Mouse (Mus musculus) liver, embryonic 14.5 days (tissue): ENCODE results near the gene Gpc6. TPM values are rescaled to one million over a fixed set of nuclear protein-coding genes. Genes with fewer than 3 reads are reported as not detected.

Source experiments
- ATAC-seq: fragments of 200-750 bp; cut with Nextera tagmentation; 2 replicates; pipeline ENCODE4 v1.8.0; 2017; ENCODE audit warnings: moderate number of reproducible peaks, mild to moderate bottlenecking, moderate library complexity; ENCODE audit not compliant: insufficient read depth
- DNase-seq, 3 experiments: peaks; one replicate each; pipeline ENCODE4 v3.0.0-alpha.2; 2012 to 2013; ENCODE audit warnings: low read depth in 3 of 3, low spot score in 3 of 3
- H3K27ac ChIP-seq: fragments of 300-500 bp; sonication (generic); 2 replicates; pipeline ENCODE4 v1.5.1; 2014; ENCODE audit warnings: moderate library complexity, mild to moderate bottlenecking, control low read depth, inconsistent platforms
- H3K27me3 ChIP-seq: fragments of 300-500 bp; sonication (generic); 2 replicates; pipeline ENCODE4 v1.6.1; 2014; ENCODE audit warnings: mild to moderate bottlenecking, low read length, moderate library complexity; ENCODE audit not compliant: control insufficient read depth, insufficient read depth
- H3K36me3 ChIP-seq: fragments of 300-500 bp; sonication (generic); replicated peaks from 2 replicates; pipeline ENCODE4 v1.6.1; 2014; ENCODE audit warnings: low read depth; ENCODE audit not compliant: control insufficient read depth, insufficient read depth
- H3K4me1 ChIP-seq, 2 experiments: fragments of 200-500 bp in 1 of 2; fragments of 300-500 bp in 1 of 2; sonication (generic) in 1 of 2; replicated peaks; 2 replicates each; pipeline ENCODE4 v1.6.1; 2012 to 2014; ENCODE audit warnings: antibody characterized with exemption in 1 of 2, inconsistent platforms in 1 of 2, low read length in 1 of 2; ENCODE audit not compliant: control insufficient read depth in 2 of 2, insufficient read depth in 2 of 2
- H3K4me2 ChIP-seq: fragments of 300-500 bp; sonication (generic); 2 replicates; pipeline ENCODE4 v1.6.1; 2014; ENCODE audit warnings: low read depth, mild to moderate bottlenecking, control low read depth, moderate library complexity
- H3K4me3 ChIP-seq, 2 experiments: fragments of 200-500 bp in 1 of 2; fragments of 300-500 bp in 1 of 2; sonication (generic) in 1 of 2; 2 replicates each; pipeline ENCODE4 v1.5.1; 2012 to 2014; ENCODE audit warnings: low read depth in 2 of 2, low read length in 2 of 2, mild to moderate bottlenecking in 2 of 2, control low read depth in 1 of 2, inconsistent platforms in 1 of 2, moderate library complexity in 1 of 2; ENCODE audit not compliant: insufficient read depth in 1 of 2
- H3K9ac ChIP-seq: fragments of 300-500 bp; sonication (generic); replicated peaks from 2 replicates; pipeline ENCODE4 v1.6.1; 2014; ENCODE audit warnings: mild to moderate bottlenecking, control low read depth, moderate library complexity
- H3K9me3 ChIP-seq: fragments of 300-500 bp; sonication (generic); 2 replicates; pipeline ENCODE4 v1.6.1; 2016; ENCODE audit warnings: low read length, mixed read lengths; ENCODE audit not compliant: control insufficient read depth
- CTCF ChIP-seq: IDR thresholded peaks from 2 replicates; pipeline ENCODE4 v1.5.1; 2016; ENCODE audit warnings: antibody characterized with exemption, low read depth, control low read depth
- EP300 ChIP-seq: IDR thresholded peaks from 2 replicates; pipeline ENCODE4 v1.6.1; 2016; ENCODE audit warnings: antibody characterized with exemption, low read depth
- WGBS: fragments of 180-500 bp; shearing (Covaris S2); extraction: QIAGEN DNeasy Blood & Tissue Kit; methylation state at CpG from one replicate; pipeline ENCODE4 v1.1.7; 2014; ENCODE audit not compliant: insufficient replicate concordance; 5-methylcytosine and 5-hydroxymethylcytosine counted together
- polyA plus RNA-seq, 2 experiments: library from polyadenylated mRNA; depleted of rRNA in 1 of 2; stranded (reverse) in 1 of 2; unstranded in 1 of 2; fragments of >200 nt; fragmentation: Nextera tagmentation in 1 of 2; extraction: Ambion mirVana in 1 of 2; gene quantifications; 2 replicates each; pipeline versions ENCODE4 v1.2.1 to v1.2.3; 2012 to 2014

Gene Gpc6
- polyA plus RNA-seq, 2 experiments, result 0.97 to 2.3 TPM

DNA sequence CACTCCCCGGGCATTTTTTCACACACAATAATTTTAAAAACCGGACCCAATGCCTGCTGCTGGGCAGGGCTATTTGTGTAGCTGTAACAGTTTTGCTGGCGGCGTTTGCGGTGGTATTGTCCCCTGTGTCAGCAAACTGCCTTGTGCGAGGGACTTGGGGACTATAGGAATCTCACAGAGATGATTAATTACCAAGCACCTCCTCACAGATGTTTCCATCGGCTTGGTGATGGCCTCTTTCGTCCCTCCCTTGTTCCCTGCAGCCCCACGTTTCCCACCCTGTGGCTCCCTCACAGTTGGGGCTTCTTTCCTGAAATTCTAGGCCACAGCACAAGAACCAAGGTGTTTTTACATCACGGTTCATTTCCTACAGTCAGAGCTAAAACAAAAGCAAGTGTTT lies 980.6 kb downstream of the Gpc6 start:
- Histone ChIP-seq H3K36me3 (no peaks in the 10 kb centered on the region), H3K4me3 (no peak overlapping the region), H3K9me3 (no peaks in the 10 kb centered on the region), H3K4me1 (no peaks in the 10 kb centered on the region), H3K27ac (no peak overlapping the region), H3K9ac (no peak overlapping the region), H3K27me3 (no peaks in the 10 kb centered on the region), H3K4me2 (no peak overlapping the region)
- 57% methylated on average over 10 of the region's 10 CpGs for whole genome bisulfite sequencing
- ATAC-seq (no peak), DNase-seq (no peak)
- TF ChIP-seq EP300 (no peak), CTCF (no peak)

DNA sequence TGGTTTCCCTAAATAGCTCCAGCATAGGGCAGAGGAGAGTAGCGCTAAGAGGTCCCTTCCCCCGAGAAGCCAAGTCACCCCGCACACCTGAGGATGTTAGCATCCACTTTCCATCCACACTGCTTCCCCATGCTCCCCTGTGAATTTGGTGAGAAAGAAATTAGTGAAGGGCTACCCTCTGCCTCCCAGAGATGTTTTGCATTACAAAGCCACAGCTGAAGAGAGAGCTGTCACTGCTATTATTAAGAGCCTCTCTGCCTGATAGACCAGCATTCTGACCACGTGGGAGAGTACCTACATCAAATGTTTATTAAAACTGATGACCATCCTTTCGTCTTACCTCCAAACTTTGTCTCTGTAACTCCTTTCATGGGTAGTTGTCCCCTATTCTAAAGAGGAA lies 981.2 kb downstream of the Gpc6 start:
- Histone ChIP-seq H3K9me3 (no peaks in the 10 kb centered on the region), H3K27me3 (no peaks in the 10 kb centered on the region), H3K4me2 (no peak overlapping the region), H3K4me3 (no peak overlapping the region), H3K27ac (no peak overlapping the region), H3K4me1 (no peaks in the 10 kb centered on the region), H3K36me3 (no peaks in the 10 kb centered on the region), H3K9ac (no peak overlapping the region)
- ATAC-seq (no peak), DNase-seq (no peak)
- TF ChIP-seq EP300 (no peak), CTCF (no peak)
- WGBS, result 65% methylated on average over 5 of the region's 5 CpGs

DNA sequence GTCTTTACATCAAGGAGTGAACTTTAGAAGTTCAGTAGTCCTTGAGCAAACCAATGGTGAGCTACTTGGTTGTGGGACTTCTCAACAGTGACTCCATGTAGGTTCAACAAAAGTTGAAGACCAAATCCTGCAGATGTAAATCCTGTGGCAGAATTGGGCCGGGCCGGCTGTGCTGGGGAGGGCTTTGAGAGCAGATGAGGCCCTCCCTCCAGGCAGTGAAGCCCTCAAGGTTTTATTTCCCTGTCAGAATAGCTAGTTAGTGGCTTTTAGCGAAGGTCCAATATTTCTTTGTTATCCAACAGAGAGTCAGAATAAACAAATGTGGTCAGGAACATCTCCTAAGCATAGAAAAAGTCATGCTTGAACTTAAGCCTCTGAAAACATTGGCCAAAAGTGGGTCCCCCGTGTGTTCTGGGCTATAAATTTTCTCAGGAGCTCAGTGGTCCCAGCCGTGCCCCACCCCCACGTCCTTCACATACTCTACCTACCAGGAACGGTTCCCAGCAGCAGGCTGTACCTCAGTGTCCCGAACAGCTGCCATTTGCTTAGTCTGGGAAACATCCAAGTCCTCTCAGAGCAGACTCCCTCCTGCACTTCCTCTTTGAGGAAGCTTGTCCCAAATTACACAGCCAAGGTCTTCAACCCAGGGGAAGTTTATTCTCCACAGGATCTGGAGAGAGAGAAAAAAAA lies 983.3 kb downstream of the Gpc6 start:
- no peak for ATAC-seq
- Histone ChIP-seq H3K27ac (no peak overlapping the region), H3K27me3 (no peaks in the 10 kb centered on the region), H3K4me2 (no peak overlapping the region), H3K4me1 (no peaks in the 10 kb centered on the region), H3K4me3 (no peak overlapping the region), H3K36me3 (no peaks in the 10 kb centered on the region), H3K9ac (no peak overlapping the region), H3K9me3 (no peaks in the 10 kb centered on the region)
- no peak for DNase-seq
- WGBS, result 45% methylated on average over 8 of the region's 8 CpGs
- TF ChIP-seq EP300 (no peak), CTCF (no peak)

DNA sequence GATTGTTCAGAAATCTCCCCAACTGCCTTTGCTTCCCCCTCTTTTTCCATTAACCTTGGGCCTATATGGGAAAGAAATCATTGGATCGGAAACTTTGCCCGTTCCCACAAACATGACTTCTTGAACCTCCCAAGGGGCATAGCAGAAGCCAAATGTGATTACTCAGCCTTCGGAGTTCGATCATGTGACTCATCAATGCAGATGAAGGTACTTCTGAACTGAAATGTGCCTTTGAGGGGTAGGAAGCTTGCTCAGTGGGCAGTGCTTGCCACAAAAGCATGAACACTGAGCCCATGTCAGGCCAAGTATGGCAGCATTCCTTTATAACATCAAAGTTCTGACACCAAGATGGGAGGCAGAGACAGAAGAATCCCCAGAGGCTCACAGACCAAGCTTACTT lies 983.9 kb downstream of the Gpc6 start:
- no peak overlapping the region for H3K9ac ChIP-seq
- no peak for TF ChIP-seq CTCF
- TF ChIP-seq EP300, result no peak
- no peak overlapping the region for H3K4me3 ChIP-seq
- DNase-seq (no peak), ATAC-seq (no peak)
- no peaks in the 10 kb centered on the region for H3K4me1 ChIP-seq
- no peak overlapping the region for H3K4me2 ChIP-seq
- H3K27ac ChIP-seq, result no peak overlapping the region
- H3K27me3 ChIP-seq, result no peaks in the 10 kb centered on the region
- no peaks in the 10 kb centered on the region for H3K9me3 ChIP-seq
- WGBS, result 70% methylated on average over 4 of the region's 4 CpGs
- no peaks in the 10 kb centered on the region for H3K36me3 ChIP-seq

DNA sequence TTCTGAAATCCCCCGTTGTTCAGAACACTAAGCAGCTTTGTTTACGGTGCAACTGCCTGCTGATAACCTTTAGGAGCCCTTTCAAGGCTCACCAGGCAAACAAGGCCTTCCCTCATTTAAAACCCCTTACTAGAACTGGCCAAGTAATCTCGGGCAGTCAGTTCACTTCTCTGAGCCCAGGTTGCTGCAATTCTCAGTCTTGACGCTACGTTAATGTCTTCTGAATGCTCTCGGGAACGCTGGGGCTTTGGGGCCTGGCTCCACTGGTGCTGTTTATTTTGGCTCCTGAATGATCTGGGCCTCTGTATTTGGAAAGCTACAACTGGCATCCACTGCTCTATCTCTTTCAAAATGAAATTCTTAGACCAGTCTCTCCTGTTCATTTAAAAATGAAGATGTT lies 985.2 kb downstream of the Gpc6 start:
- Histone ChIP-seq H3K4me1 (no peaks in the 10 kb centered on the region), H3K4me3 (no peak overlapping the region), H3K27ac (no peak overlapping the region), H3K4me2 (no peak overlapping the region), H3K27me3 (no peaks in the 10 kb centered on the region), H3K36me3 (no peaks in the 10 kb centered on the region), H3K9me3 (no peaks in the 10 kb centered on the region), H3K9ac (no peak overlapping the region)
- no peak for TF ChIP-seq EP300
- ATAC-seq (no peak), DNase-seq (no peak)
- WGBS, result 38% methylated on average over 7 of the region's 7 CpGs
